In the genomic region with DNA sequence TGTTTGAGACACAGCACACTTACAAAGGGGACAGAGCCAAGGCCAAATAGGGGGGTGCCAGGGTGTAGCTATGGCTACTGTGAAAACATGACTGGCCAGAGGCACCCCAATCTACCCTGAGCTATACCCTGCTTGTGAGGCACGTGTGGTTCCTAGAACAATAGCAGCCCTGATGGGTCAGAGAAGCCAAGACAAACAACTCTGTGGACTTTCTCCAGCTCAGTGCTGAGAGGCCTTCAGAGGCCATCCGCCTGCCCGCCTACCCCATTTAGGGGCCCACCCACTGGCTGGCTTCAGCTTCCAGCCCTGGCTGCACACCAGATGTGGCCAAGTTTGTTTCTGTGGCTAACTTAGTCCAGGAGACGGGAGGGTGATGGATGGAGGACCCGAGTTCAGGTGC, we compare ENCODE assay signal across 9 mouse cellular contexts. TPM values are rescaled to one million over a fixed set of nuclear protein-coding genes. Genes with fewer than 3 reads are reported as not detected.
DNase-seq lines count a peak whose midpoint lies in the region; ATAC-seq lines count a peak whose summit lies in the region.
"Had no signal": no experiment of that assay in that cellular context is flagged by ENCODE, and none has a peak within 500 bp of the region (broad histone marks: within the 10 kb centered on the region; RNA-seq: fewer than 3 reads in every experiment).

No protein-coding gene starts in this region.

- peaks cover 93% of the 10 kb centered on the region for H3K36me3 ChIP-seq in heart, embryonic 14.5 days (ENCODE audit: control insufficient read depth, insufficient read depth, low read length)

- H3K4me2 ChIP-seq in heart, embryonic 14.5 days (ENCODE audit: low read length), result no peak overlapping the region
- H3K4me2 ChIP-seq: limb, embryonic 12.5 days had no signal

- peaks cover 2 to 16% of the 10 kb centered on the region in 2 experiments; a peak in 2 of 4 replicates for H3K4me1 ChIP-seq in heart, embryonic 14.5 days (ENCODE audit: control insufficient read depth in 2 of 2, insufficient read depth in 2 of 2, low read length in 2 of 2)
- H3K4me1 ChIP-seq: limb, embryonic 12.5 days had no signal

- no peak overlapping the region for H3K9ac ChIP-seq in heart, embryonic 14.5 days (ENCODE audit: low read length)
- H3K9ac ChIP-seq: limb, embryonic 12.5 days had no signal

- no peaks in the 10 kb centered on the region for H3K9me3 ChIP-seq in heart, embryonic 14.5 days (ENCODE audit: control insufficient read depth, low read length)
- H3K9me3 ChIP-seq: limb, embryonic 12.5 days had no signal

- H3K27ac ChIP-seq in heart, embryonic 14.5 days (replicated peaks in 1 of 2; ENCODE audit: control insufficient read depth in 1 of 2, insufficient read depth in 1 of 2, low read depth in 2 of 2, low read length in 2 of 2), result 0 out of 4 replicates have a peak overlapping the region, but pooled peaks of 1 of the 2 experiments have one; percentile 47
- H3K27ac ChIP-seq: limb, embryonic 12.5 days had no signal

- H3K4me3 ChIP-seq in heart, embryonic 14.5 days (ENCODE audit: control insufficient read depth in 1 of 2, insufficient read depth in 1 of 2, low read depth in 1 of 2, low read length in 2 of 2), result no peak overlapping the region
- H3K4me3 ChIP-seq: limb, embryonic 12.5 days had no signal

- DNase-seq in urinary bladder, postnatal 14 days (ENCODE audit: low spot score), result peak; percentile 51
- DNase-seq in urinary bladder, postnatal 10 days (ENCODE audit: low spot score), result no peak
- DNase-seq in kidney, postnatal 4 days, result peak; percentile 51 to 65
- peak; percentile 23 for DNase-seq in testis, postnatal 14 days (ENCODE audit: low spot score)
- no peak for DNase-seq in spleen, postnatal 10 days (ENCODE audit: low spot score in 2 of 2)
- DNase-seq in layer of hippocampus, postnatal 14 days (ENCODE audit: low spot score in 2 of 2), result no peak
- no peak for DNase-seq in frontal cortex, postnatal 10 days (ENCODE audit: low spot score in 2 of 2)

- WGBS in heart, embryonic 14.5 days, result 65% methylated on average over 5 of the region's 5 CpGs

- 0 out of 2 replicates have a peak, but pooled peaks cover 11% of the 10 kb centered on the region for H3K27me3 ChIP-seq in heart, embryonic 14.5 days (ENCODE audit: control insufficient read depth, insufficient read depth, low read length)
- H3K27me3 ChIP-seq: limb, embryonic 12.5 days had no signal

- ATAC-seq in heart, embryonic 14.5 days (ENCODE audit: insufficient number of reproducible peaks, insufficient read depth, low FRiP score, low read depth), result peak; percentile 61

RNA-seq across cellular contexts. Expression of gene Slc6a6, which starts 52.6 kb away (rescaled TPM):
- polyA plus RNA-seq in heart, embryonic 14.5 days (2014; fragmentation: Nextera tagmentation; extraction: Ambion mirVana), result 64.2 and 66.8 TPM in 2 replicates
- 100 to 1,000 TPM; 149 to 151 TPM for total RNA-seq in layer of hippocampus, postnatal 14 days (2021)

Comparison
In these comparisons a context has a peak if more than half of its experiments do, and no peak if none do; other contexts are left out.
1. DNase-seq: peak in urinary bladder, postnatal 14 days (single experiment), kidney, postnatal 4 days (2 of 2) and testis, postnatal 14 days (single experiment); none in urinary bladder, postnatal 10 days (single experiment), spleen, postnatal 10 days (0 of 2), layer of hippocampus, postnatal 14 days (0 of 2) and frontal cortex, postnatal 10 days (0 of 2).